Mouse (Mus musculus) testis, adult 10 weeks (tissue): Measurements from ENCODE around the gene Morc1. TPM values are rescaled to one million over a fixed set of nuclear protein-coding genes. Genes with fewer than 3 reads are reported as not detected.

Source experiments
- polyA plus RNA-seq: library from polyadenylated mRNA; stranded (reverse); fragments of 350-450 nt; fragmentation: Illumina TruSeq; extraction: RNeasy Lipid Tissue Mini Kit (QIAGEN cat#74804); gene quantifications from one replicate; pipeline ENCODE4 v1.2.3, GENCODE M21; 2014; ENCODE audit warnings: low read depth, low replicate concordance

Morc1 gene
- polyA plus RNA-seq: 12.7 TPM

GRCm38 (mm10) chr16:48431027-48431426 lies at the start of gene Morc1:
Gene Morc1, plus strand, starts transcription at chr16:48431237.

GRCm38 (mm10) chr16:48412246-48412645 lies 18.8 kb upstream of the Morc1 start, which contains the start of gene Gm5485:
Gene Gm5485, minus strand, starts transcription at chr16:48412416.

Other genes starting within 250 kb of the Morc1 start
- gene Dppa4, start 147.5 kb upstream of the Morc1 start, polyA plus RNA-seq: 1.7 TPM
- gene Dppa2, start 127.3 kb upstream of the Morc1 start, polyA plus RNA-seq: 0.48 TPM
- gene Gm5485, start 18.8 kb upstream of the Morc1 start, polyA plus RNA-seq: not detected